Mouse (Mus musculus): ENCODE data around the gene Ntsr1. TPM values are rescaled to one million over a fixed set of nuclear protein-coding genes. Genes with fewer than 3 reads are reported as not detected.

Gene Ntsr1
- total RNA-seq, 2 experiments from 2014 or later: 7.3 to 7.9 TPM

GRCm38 (mm10) chr2:180556470-180556869 is 56.7 kb downstream of the Ntsr1 start:
- DNase-seq (ENCODE audit: low spot score in 2 of 2): no peak

- no peak for DNase-seq (ENCODE audit: low spot score in 2 of 2)
Observed at GRCm38 (mm10) chr2:180560245-180560644, 60.5 kb downstream of the Ntsr1 start.

- DNase-seq (ENCODE audit: low spot score in 2 of 2): no peak
Observed at GRCm38 (mm10) chr2:180562146-180562545, 62.4 kb downstream of the Ntsr1 start.

GRCm38 (mm10) chr2:180563296-180563695 is 63.5 kb downstream of the Ntsr1 start:
- DNase-seq (ENCODE audit: low spot score in 2 of 2): no peak

- peak; percentile 43 to 46 for DNase-seq (ENCODE audit: low spot score in 2 of 2)
Observed at GRCm38 (mm10) chr2:180563841-180564240, 64.1 kb downstream of the Ntsr1 start.

- DNase-seq (ENCODE audit: low spot score in 2 of 2): no peak
Observed at GRCm38 (mm10) chr2:180566240-180566913, 66.6 kb downstream of the Ntsr1 start.

- peak; percentile 42 to 54 for DNase-seq (ENCODE audit: low spot score in 2 of 2)
Observed at GRCm38 (mm10) chr2:180569028-180569643, 69.4 kb downstream of the Ntsr1 start.

GRCm38 (mm10) chr2:180576482-180576881 is 76.7 kb downstream of the Ntsr1 start:
- no peak for DNase-seq (ENCODE audit: low spot score in 2 of 2)

- peak; percentile 64 to 69 for DNase-seq (ENCODE audit: low spot score in 2 of 2)
Observed at GRCm38 (mm10) chr2:180578686-180579085, 78.9 kb downstream of the Ntsr1 start.

GRCm38 (mm10) chr2:180581002-180581401 is 81.2 kb downstream of the Ntsr1 start, which contains the start of gene Mrgbp:
TSS of gene Mrgbp (plus strand) at chr2:180581304.
- DNase-seq (ENCODE audit: low spot score in 2 of 2): no peak

GRCm38 (mm10) chr2:180582481-180583153 is 82.8 kb downstream of the Ntsr1 start:
- DNase-seq (ENCODE audit: low spot score in 2 of 2): peak; percentile 97 to 98

GRCm38 (mm10) chr2:180583154-180583507 is 83.4 kb downstream of the Ntsr1 start:
- no peak for DNase-seq (ENCODE audit: low spot score in 2 of 2)

GRCm38 (mm10) chr2:180588736-180589122 is 89.0 kb downstream of the Ntsr1 start:
- DNase-seq (ENCODE audit: low spot score in 2 of 2): no peak

- DNase-seq (ENCODE audit: low spot score in 2 of 2): peak; percentile 81 to 85
Observed at GRCm38 (mm10) chr2:180589123-180589831, 89.5 kb downstream of the Ntsr1 start, which contains the start of gene Ogfr. TSS of gene Ogfr (plus strand) at chr2:180589245.

Other genes with a start within 250 kb of the Ntsr1 start
- gene Rps21, start 242.6 kb upstream of the Ntsr1 start, total RNA-seq (2021): 100 to 1,000 TPM; 571 to 582 TPM
- gene Cables2, start 226.5 kb upstream of the Ntsr1 start, total RNA-seq (2021): 10 to 100 TPM; 40.2 to 43.6 TPM
- not detected for gene Rbbp8nl, start 210.1 kb upstream of the Ntsr1 start, total RNA-seq (2021)
- gene Gata5, start 165.3 kb upstream of the Ntsr1 start, total RNA-seq (2021): not detected
- 1 to 10 TPM in 1 of 2 experiments, under 1 TPM in 1; 0.94 to 2.0 TPM for gene Slco4a1, start 43.7 kb upstream of the Ntsr1 start, total RNA-seq (2021)
- 10 to 100 TPM; 19.9 to 21.1 TPM for gene Mrgbp, start 81.3 kb downstream of the Ntsr1 start, total RNA-seq (2021)
- gene Ogfr, start 89.3 kb downstream of the Ntsr1 start, total RNA-seq (2021): 10 to 100 TPM; 63.3 to 65.1 TPM
- gene Col9a3, start 97.8 kb downstream of the Ntsr1 start, total RNA-seq (2021): 10 to 100 TPM; 33.3 to 56.0 TPM
- 1 to 10 TPM; 1.2 to 2.0 TPM for gene Tcfl5, start 142.7 kb downstream of the Ntsr1 start, total RNA-seq (2021)
- 10 to 100 TPM; 54.2 to 56.9 TPM for gene Dido1, start 210.0 kb downstream of the Ntsr1 start, total RNA-seq (2021)
- gene Gid8, start 210.1 kb downstream of the Ntsr1 start, total RNA-seq (2021): 10 to 100 TPM; 60.5 to 62.0 TPM
- under 1 TPM; 0.28 to 0.67 TPM for gene Slc17a9, start 225.3 kb downstream of the Ntsr1 start, total RNA-seq (2021)

Data from layer of hippocampus, postnatal 14 days (tissue).